ENCODE assay signal across 7 mouse cellular contexts in the genomic region with DNA sequence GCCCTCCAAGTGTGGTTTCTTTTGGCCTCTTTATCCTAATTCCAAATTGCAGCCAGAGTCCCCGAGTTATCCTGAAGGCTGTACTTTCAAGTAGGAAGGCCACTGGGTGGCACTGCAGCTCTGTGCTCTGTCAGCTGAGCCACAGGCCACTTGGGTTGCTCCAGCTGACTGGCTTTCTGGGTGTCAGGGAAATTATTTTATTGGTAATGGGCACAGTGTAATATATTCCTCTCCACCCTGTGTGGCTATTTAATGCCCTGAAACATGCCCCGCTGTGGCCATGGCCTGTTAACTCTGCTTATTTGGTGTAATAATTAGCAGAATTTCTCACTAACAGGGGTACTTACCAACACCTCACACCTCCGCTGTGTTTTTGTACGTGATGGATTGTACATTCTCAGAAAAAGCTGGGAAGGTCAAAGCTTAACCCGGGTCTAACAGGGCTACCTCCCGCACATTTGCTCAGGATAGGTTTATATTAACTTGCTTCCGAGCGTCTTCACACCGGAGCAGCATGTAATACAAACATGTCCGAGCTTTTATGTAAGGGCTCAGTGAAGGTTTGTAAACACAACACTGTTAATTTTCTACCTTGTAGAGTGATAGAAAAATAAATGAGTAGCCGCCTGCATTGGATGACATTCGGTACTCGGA.
A peak's percentile ranks its signal among the peaks of the same experiment; 100 is the strongest.
DNase-seq lines count a peak whose midpoint lies in the region; ATAC-seq lines count a peak whose summit lies in the region.

No protein-coding gene starts in this region.

- no peak overlapping the region for H3K9ac ChIP-seq in limb, embryonic 11.5 days (ENCODE audit: low read length)
- no peak overlapping the region for H3K9ac ChIP-seq in midbrain, embryonic 14.5 days (replicated peaks; ENCODE audit: low read length)

- H3K4me2 ChIP-seq in limb, embryonic 11.5 days (ENCODE audit: low read depth, severe bottlenecking) = no peak overlapping the region
- H3K4me2 ChIP-seq in midbrain, embryonic 14.5 days (ENCODE audit: low read length) = no peak overlapping the region

- no peaks in the 10 kb centered on the region for H3K9me3 ChIP-seq in limb, embryonic 11.5 days (ENCODE audit: control insufficient read depth, low read length)
- H3K9me3 ChIP-seq in midbrain, embryonic 14.5 days (ENCODE audit: control insufficient read depth, low read length) = no peaks in the 10 kb centered on the region

- DNase-seq in adrenal gland, postnatal 10 days = peak; percentile 85
- peak; percentile 89 for DNase-seq in embryo, embryonic 10.5 days (ENCODE audit: low spot score)
- DNase-seq in gastrocnemius, postnatal 36 days = peak; percentile 66 to 73
- DNase-seq in kidney, adult 8-10 months = peak; percentile 93 to 95
- peak; percentile 83 for DNase-seq in limb, embryonic 11.5 days (ENCODE audit: low spot score)
- peak; percentile 91 for DNase-seq in midbrain, embryonic 14.5 days
- DNase-seq in spleen, postnatal 4 days (ENCODE audit: low spot score in 2 of 2) = peak; percentile 46 to 70

- 0 out of 2 replicates have a peak, but pooled peaks have one; percentile 39 for ATAC-seq in limb, embryonic 11.5 days (ENCODE audit: insufficient number of reproducible peaks, low FRiP score, low TSS enrichment, low read depth)
- ATAC-seq in midbrain, embryonic 14.5 days (ENCODE audit: low FRiP score, low TSS enrichment) = peak; percentile 53; the same call in 1 of the 2 replicates

- no peak overlapping the region for H3K4me3 ChIP-seq in limb, embryonic 11.5 days (ENCODE audit: low read depth, low read length)
- no peak overlapping the region for H3K4me3 ChIP-seq in midbrain, embryonic 14.5 days (replicated peaks; ENCODE audit: low read depth, low read length)

- H3K27ac ChIP-seq in limb, embryonic 11.5 days (replicated peaks; ENCODE audit: low read depth, low read length) = no peak overlapping the region
- H3K27ac ChIP-seq in midbrain, embryonic 14.5 days (replicated peaks; ENCODE audit: low read depth, low read length) = no peak overlapping the region

- H3K27me3 ChIP-seq in limb, embryonic 11.5 days (ENCODE audit: control insufficient read depth, insufficient read depth, low read length) = peaks cover 3% of the 10 kb centered on the region; the same call in 1 of the 2 replicates
- 0 out of 2 replicates have a peak, but pooled peaks cover 5% of the 10 kb centered on the region for H3K27me3 ChIP-seq in midbrain, embryonic 14.5 days (ENCODE audit: control insufficient read depth, insufficient read depth, low read length)

- WGBS in limb, embryonic 11.5 days = 40% methylated on average over 13 of the region's 13 CpGs
- WGBS in midbrain, embryonic 14.5 days = 70% methylated on average over 13 of the region's 13 CpGs

- H3K4me1 ChIP-seq in limb, embryonic 11.5 days (ENCODE audit: control insufficient read depth, insufficient read depth, low read length) = peaks cover 24% of the 10 kb centered on the region
- H3K4me1 ChIP-seq in midbrain, embryonic 14.5 days (ENCODE audit: control insufficient read depth, insufficient read depth, low read length) = peaks cover 38% of the 10 kb centered on the region

- intact Hi-C loops in gastrocnemius, postnatal 36 days (cut with DNase I) = loop anchor here (2.0 to 5.0 kb wide), 2 partner anchors 108 to 418 kb away; no protein-coding TSS in a partner anchor

- H3K36me3 ChIP-seq in limb, embryonic 11.5 days (ENCODE audit: control insufficient read depth, insufficient read depth, low read length) = no peaks in the 10 kb centered on the region
- H3K36me3 ChIP-seq in midbrain, embryonic 14.5 days (ENCODE audit: control insufficient read depth, insufficient read depth, low read length) = no peaks in the 10 kb centered on the region
